Mouse (Mus musculus): ENCODE measurements around the gene Rps19bp1. TPM values are rescaled to one million over a fixed set of nuclear protein-coding genes. Genes with fewer than 3 reads are reported as not detected.

The Rps19bp1 gene
- polyA plus RNA-seq, 1 experiment from 2014 or later: 57.3 TPM

- Histone ChIP-seq H3K9ac (no peak overlapping the region), H3K4me1 (no peaks in the 10 kb centered on the region), H3K27ac (no peak overlapping the region), H3K27me3 (peaks cover 20% of the 10 kb centered on the region; the same call in 1 of the 2 replicates), H3K4me2 (no peak overlapping the region), H3K4me3 (replicated peaks) (no peak overlapping the region), H3K36me3 (no peaks in the 10 kb centered on the region), H3K9me3 (replicated peaks) (no peaks in the 10 kb centered on the region)
- ATAC-seq (replicated peaks; ENCODE audit: low FRiP score): no peak
- WGBS: 43% methylated on average over 9 of the region's 9 CpGs
These were observed 13.0 kb upstream of the Rps19bp1 start for GRCm38 (mm10) chr15:80277107-80277506.

- H3K36me3 ChIP-seq: no peaks in the 10 kb centered on the region
- H3K9me3 ChIP-seq (replicated peaks): peaks cover 4% of the 10 kb centered on the region; the same call in 1 of the 2 replicates
- H3K4me3 ChIP-seq (replicated peaks): no peak overlapping the region
- no peaks in the 10 kb centered on the region for H3K4me1 ChIP-seq
- H3K27ac ChIP-seq: no peak overlapping the region
- 81% methylated on average over 3 of the region's 3 CpGs for WGBS
- no peak overlapping the region for H3K9ac ChIP-seq
- H3K4me2 ChIP-seq: no peak overlapping the region
- peaks cover 9% of the 10 kb centered on the region; the same call in 1 of the 2 replicates for H3K27me3 ChIP-seq
- ATAC-seq (replicated peaks; ENCODE audit: low FRiP score): no peak
These were observed 7.8 kb upstream of the Rps19bp1 start for GRCm38 (mm10) chr15:80271858-80272396.

GRCm38 (mm10) chr15:80266281-80266680 lies 2.2 kb upstream of the Rps19bp1 start:
- 1% methylated on average over 2 of the region's 2 CpGs for WGBS
- ATAC-seq (replicated peaks; ENCODE audit: low FRiP score): no peak
- H3K9me3 ChIP-seq (replicated peaks): peaks cover 4% of the 10 kb centered on the region; the same call in 1 of the 2 replicates
- H3K27me3 ChIP-seq: no peaks in the 10 kb centered on the region
- peaks cover 18% of the 10 kb centered on the region for H3K4me1 ChIP-seq
- H3K9ac ChIP-seq: no peak overlapping the region
- no peak overlapping the region for H3K4me2 ChIP-seq
- no peak overlapping the region for H3K4me3 ChIP-seq (replicated peaks)
- H3K27ac ChIP-seq: no peak overlapping the region
- 0 out of 2 replicates have a peak, but pooled peaks cover 6% of the 10 kb centered on the region for H3K36me3 ChIP-seq

GRCm38 (mm10) chr15:80261100-80261499 lies 3.0 kb downstream of the Rps19bp1 start:
- H3K27ac ChIP-seq: no peak overlapping the region
- H3K9ac ChIP-seq: no peak overlapping the region
- 83% methylated on average over 7 of the region's 7 CpGs for WGBS
- peaks cover 55% of the 10 kb centered on the region for H3K36me3 ChIP-seq
- H3K9me3 ChIP-seq (replicated peaks): no peaks in the 10 kb centered on the region
- H3K27me3 ChIP-seq: no peaks in the 10 kb centered on the region
- no peak for ATAC-seq (replicated peaks; ENCODE audit: low FRiP score)
- H3K4me2 ChIP-seq: no peak overlapping the region
- no peak overlapping the region for H3K4me3 ChIP-seq (replicated peaks)
- H3K4me1 ChIP-seq: peaks cover 48% of the 10 kb centered on the region

- Histone ChIP-seq H3K27ac (peak overlapping the region; percentile 41; the same call in 1 of the 2 replicates), H3K4me1 (peaks cover 48% of the 10 kb centered on the region), H3K36me3 (peaks cover 57% of the 10 kb centered on the region), H3K9ac (no peak overlapping the region), H3K27me3 (no peaks in the 10 kb centered on the region), H3K4me3 (replicated peaks) (no peak overlapping the region), H3K4me2 (no peak overlapping the region), H3K9me3 (replicated peaks) (no peaks in the 10 kb centered on the region)
- no peak for ATAC-seq (replicated peaks; ENCODE audit: low FRiP score)
- WGBS: 16% methylated on average over 3 of the region's 3 CpGs
These were observed 3.4 kb downstream of the Rps19bp1 start for GRCm38 (mm10) chr15:80260677-80261076.

- Histone ChIP-seq H3K9me3 (replicated peaks) (no peaks in the 10 kb centered on the region), H3K27me3 (no peaks in the 10 kb centered on the region), H3K4me2 (no peak overlapping the region), H3K27ac (peak overlapping the region; percentile 98), H3K36me3 (peaks cover 57% of the 10 kb centered on the region), H3K4me3 (replicated peaks) (no peak overlapping the region), H3K9ac (no peak overlapping the region), H3K4me1 (peaks cover 48% of the 10 kb centered on the region)
- 78% methylated on average over 8 of the region's 8 CpGs for WGBS
- no peak for ATAC-seq (replicated peaks; ENCODE audit: low FRiP score)
These were observed 4.6 kb downstream of the Rps19bp1 start for GRCm38 (mm10) chr15:80259406-80260045.

- no peak for ATAC-seq (replicated peaks; ENCODE audit: low FRiP score)
- Histone ChIP-seq H3K27me3 (no peaks in the 10 kb centered on the region), H3K4me3 (replicated peaks) (peak overlapping the region; percentile 96; the same call in 1 of the 2 replicates), H3K4me1 (peaks cover 53% of the 10 kb centered on the region), H3K9me3 (replicated peaks) (no peaks in the 10 kb centered on the region), H3K9ac (no peak overlapping the region), H3K36me3 (peaks cover 57% of the 10 kb centered on the region), H3K4me2 (peak overlapping the region; percentile 88; the same call in 1 of the 2 replicates), H3K27ac (peak overlapping the region; percentile 98)
- 56% methylated on average over 11 of the region's 11 CpGs for WGBS
These were observed 5.6 kb downstream of the Rps19bp1 start for GRCm38 (mm10) chr15:80258240-80259170.

- WGBS: 31% methylated on average over 4 of the region's 4 CpGs
- Histone ChIP-seq H3K27ac (peak overlapping the region; percentile 98), H3K9me3 (replicated peaks) (no peaks in the 10 kb centered on the region), H3K4me2 (peak overlapping the region; percentile 88), H3K36me3 (peaks cover 57% of the 10 kb centered on the region), H3K4me3 (replicated peaks) (peak overlapping the region; percentile 96; the same call in 1 of the 2 replicates), H3K9ac (peak overlapping the region; percentile 100; the same call in 1 of the 2 replicates), H3K4me1 (peaks cover 53% of the 10 kb centered on the region), H3K27me3 (no peaks in the 10 kb centered on the region)
- no peak for ATAC-seq (replicated peaks; ENCODE audit: low FRiP score)
These were observed 6.4 kb downstream of the Rps19bp1 start for GRCm38 (mm10) chr15:80257602-80258239.

GRCm38 (mm10) chr15:80256656-80257601 lies 7.2 kb downstream of the Rps19bp1 start:
- H3K27ac ChIP-seq: peak overlapping the region; percentile 98
- H3K36me3 ChIP-seq: peaks cover 59% of the 10 kb centered on the region
- no peaks in the 10 kb centered on the region for H3K27me3 ChIP-seq
- peaks cover 52% of the 10 kb centered on the region for H3K4me1 ChIP-seq
- peak overlapping the region; percentile 100 for H3K9ac ChIP-seq
- no peaks in the 10 kb centered on the region for H3K9me3 ChIP-seq (replicated peaks)
- no peak for ATAC-seq (replicated peaks; ENCODE audit: low FRiP score)
- peak overlapping the region; percentile 88 for H3K4me2 ChIP-seq
- WGBS: 59% methylated on average over 12 of the region's 12 CpGs
- peak overlapping the region; percentile 96 for H3K4me3 ChIP-seq (replicated peaks)

GRCm38 (mm10) chr15:80256242-80256641 lies 7.9 kb downstream of the Rps19bp1 start:
- H3K9me3 ChIP-seq (replicated peaks): no peaks in the 10 kb centered on the region
- peaks cover 63% of the 10 kb centered on the region for H3K36me3 ChIP-seq
- 6% methylated on average over 16 of the region's 16 CpGs for WGBS
- H3K9ac ChIP-seq: peak overlapping the region; percentile 100
- H3K27me3 ChIP-seq: no peaks in the 10 kb centered on the region
- H3K4me3 ChIP-seq (replicated peaks): peak overlapping the region; percentile 96
- ATAC-seq (replicated peaks; ENCODE audit: low FRiP score): no peak
- peak overlapping the region; percentile 98 for H3K27ac ChIP-seq
- peaks cover 52% of the 10 kb centered on the region for H3K4me1 ChIP-seq
- peak overlapping the region; percentile 88 for H3K4me2 ChIP-seq

All from kidney, embryonic 15.5 days (tissue).